ENCODE assay signal across 26 mouse cellular contexts in the genomic region with DNA sequence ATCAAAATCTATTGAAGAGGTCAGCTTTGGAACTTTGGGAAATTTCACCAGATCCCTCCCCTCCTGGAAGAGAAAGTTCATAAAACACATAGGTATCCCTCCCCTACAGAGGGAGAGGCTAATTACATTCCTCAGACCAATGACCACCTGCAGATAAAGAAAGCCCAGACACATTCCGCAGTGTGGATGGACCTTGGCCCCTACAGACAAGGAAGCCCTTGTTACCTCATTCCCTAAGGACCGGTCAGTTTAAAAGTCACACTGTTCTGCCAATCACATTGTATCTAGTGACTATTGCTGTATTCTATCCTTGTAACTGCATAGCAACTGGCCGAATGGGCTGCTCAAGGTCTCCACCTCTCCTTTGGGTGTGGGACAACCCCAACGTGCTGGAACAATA.
"Had no signal": no experiment of that assay in that cellular context is flagged by ENCODE, and none has a peak within 500 bp of the region (broad histone marks: within the 10 kb centered on the region; RNA-seq: fewer than 3 reads in every experiment).

No protein-coding gene starts in this region.

- H3K27ac ChIP-seq: heart, adult 2 months; heart, embryonic 10.5 days; hindbrain, embryonic 10.5 days; hindbrain, embryonic 12.5 days; hindbrain, embryonic 14.5 days; layer of hippocampus, adult 2 months; left cerebral cortex, adult 2 months; limb, embryonic 10.5 days; limb, embryonic 12.5 days; liver, embryonic 13.5 days had no signal

- H3K9ac ChIP-seq: forebrain, postnatal 0 days; heart, embryonic 12.5 days; hindbrain, embryonic 12.5 days; hindbrain, embryonic 14.5 days; limb, embryonic 12.5 days; liver, embryonic 13.5 days had no signal

- H3K4me2 ChIP-seq: heart, embryonic 12.5 days; hindbrain, embryonic 12.5 days; hindbrain, embryonic 14.5 days; limb, embryonic 12.5 days; liver, embryonic 11.5 days; liver, embryonic 13.5 days had no signal

- H3K9me3 ChIP-seq: heart, embryonic 10.5 days; heart, embryonic 12.5 days; hindbrain, embryonic 10.5 days; hindbrain, embryonic 12.5 days; limb, embryonic 10.5 days; limb, embryonic 12.5 days; liver, embryonic 13.5 days had no signal

- ATAC-seq: forebrain, postnatal 0 days; hindbrain, embryonic 16.5 days; inflammation-experienced regulatory T-cells, adult 6 months had no signal

- H3K36me3 ChIP-seq: heart, embryonic 10.5 days; heart, embryonic 12.5 days; hindbrain, embryonic 10.5 days; hindbrain, embryonic 12.5 days; limb, embryonic 10.5 days; limb, embryonic 12.5 days; liver, embryonic 13.5 days had no signal

- H3K4me3 ChIP-seq: heart, adult 2 months; heart, embryonic 10.5 days; heart, embryonic 12.5 days; hindbrain, embryonic 10.5 days; hindbrain, embryonic 12.5 days; layer of hippocampus, adult 2 months; left cerebral cortex, adult 2 months; limb, embryonic 10.5 days; limb, embryonic 12.5 days; liver, embryonic 13.5 days had no signal

- H3K27me3 ChIP-seq: heart, embryonic 12.5 days; hindbrain, embryonic 12.5 days; limb, embryonic 12.5 days; liver, embryonic 13.5 days had no signal

- DNase-seq: forebrain, postnatal 0 days; gastrocnemius, postnatal 10 days; gastrocnemius, postnatal 25 days; heart, adult 11 months; heart, adult 2 months; heart, postnatal 10 days; heart, postnatal 4 days; kidney, adult 18-20 months; kidney, adult 8-10 months; kidney, postnatal 10 days; kidney, postnatal 25 days; kidney, postnatal 4 days; liver; liver, embryonic 13.5 days had no signal

- H3K4me1 ChIP-seq: heart, embryonic 10.5 days; heart, embryonic 12.5 days; hindbrain, embryonic 10.5 days; hindbrain, embryonic 12.5 days; limb, embryonic 10.5 days; limb, embryonic 12.5 days; liver, embryonic 13.5 days had no signal
